ENCODE assay signal across 21 mouse cellular contexts in the genomic region with DNA sequence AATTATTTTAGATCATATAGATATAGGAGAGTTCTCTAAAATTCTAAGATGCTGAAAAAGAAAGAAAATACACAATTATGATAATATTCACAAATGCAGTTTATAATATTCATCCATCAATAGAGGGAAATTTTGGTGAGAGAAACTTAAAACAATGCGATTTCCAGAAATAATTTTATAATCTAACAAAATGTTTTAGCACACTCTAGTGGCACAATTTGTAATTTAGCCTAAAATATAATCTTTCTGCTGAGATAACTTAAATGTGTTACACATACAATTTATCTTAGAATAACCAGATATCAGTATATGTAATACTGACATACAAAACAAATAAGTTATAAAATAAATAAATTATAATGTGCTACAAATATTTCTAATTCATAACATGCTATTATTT.
DNase-seq lines count a peak whose midpoint lies in the region; ATAC-seq and TF ChIP-seq lines count a peak whose summit lies in the region.
"Had no signal": no experiment of that assay in that cellular context is flagged by ENCODE, and none has a peak within 500 bp of the region (broad histone marks: within the 10 kb centered on the region; RNA-seq: fewer than 3 reads in every experiment).

No protein-coding gene starts in this region.

- TF ChIP-seq POLR2A in MEL (IDR thresholded peaks at IDR 0.05; ENCODE audit: control insufficient read depth in 1 of 2, insufficient read depth in 1 of 2, low read depth in 1 of 2, low read length in 2 of 2, poor library complexity in 1 of 2) = no peak

- H3K4me1 ChIP-seq in embryonic facial prominence, embryonic 11.5 days (ENCODE audit: control insufficient read depth, insufficient read depth, low read length) = no peaks in the 10 kb centered on the region
- no peaks in the 10 kb centered on the region for H3K4me1 ChIP-seq in embryonic facial prominence, embryonic 10.5 days
- H3K4me1 ChIP-seq in hindbrain, embryonic 14.5 days (replicated peaks; ENCODE audit: control insufficient read depth, insufficient read depth, low read length) = no peaks in the 10 kb centered on the region
- no peaks in the 10 kb centered on the region for H3K4me1 ChIP-seq in hindbrain, postnatal 0 days (ENCODE audit: insufficient read depth, low read length)
- no peaks in the 10 kb centered on the region for H3K4me1 ChIP-seq in lung, embryonic 14.5 days (ENCODE audit: insufficient read depth)
- H3K4me1 ChIP-seq in MEL (ENCODE audit: control insufficient read depth in 1 of 2, insufficient read depth in 2 of 2, low read length in 2 of 2) = no peaks in the 10 kb centered on the region
- H3K4me1 ChIP-seq: embryonic facial prominence, embryonic 12.5 days; forebrain, embryonic 13.5 days; heart, embryonic 12.5 days; hindbrain, embryonic 10.5 days; hindbrain, embryonic 15.5 days had no signal

- H3K4me2 ChIP-seq in embryonic facial prominence, embryonic 11.5 days (ENCODE audit: low read depth, low read length) = no peak overlapping the region
- H3K4me2 ChIP-seq in hindbrain, embryonic 14.5 days (replicated peaks) = no peak overlapping the region
- no peak overlapping the region for H3K4me2 ChIP-seq in hindbrain, postnatal 0 days (ENCODE audit: low read depth, low read length)
- H3K4me2 ChIP-seq in lung, embryonic 14.5 days = no peak overlapping the region
- H3K4me2 ChIP-seq: embryonic facial prominence, embryonic 12.5 days; forebrain, embryonic 13.5 days; heart, embryonic 12.5 days; hindbrain, embryonic 15.5 days had no signal

- peak; percentile 85 for TF ChIP-seq RAD21 in MEL (IDR thresholded peaks at IDR 0.05; ENCODE audit: low read depth, low read length)

- no peaks in the 10 kb centered on the region for H3K9me3 ChIP-seq in embryonic facial prominence, embryonic 11.5 days (replicated peaks; ENCODE audit: control insufficient read depth, low read length)
- H3K9me3 ChIP-seq in embryonic facial prominence, embryonic 10.5 days = no peaks in the 10 kb centered on the region
- no peaks in the 10 kb centered on the region for H3K9me3 ChIP-seq in hindbrain, embryonic 14.5 days (ENCODE audit: control insufficient read depth, low read length)
- H3K9me3 ChIP-seq in hindbrain, postnatal 0 days (ENCODE audit: low read length) = no peaks in the 10 kb centered on the region
- no peaks in the 10 kb centered on the region for H3K9me3 ChIP-seq in lung, embryonic 14.5 days (ENCODE audit: low read depth, low read length)
- H3K9me3 ChIP-seq in MEL (replicated peaks; ENCODE audit: insufficient read depth, low read length) = no peaks in the 10 kb centered on the region
- H3K9me3 ChIP-seq: embryonic facial prominence, embryonic 12.5 days; forebrain, embryonic 13.5 days; heart, embryonic 12.5 days; hindbrain, embryonic 10.5 days; hindbrain, embryonic 15.5 days had no signal

- no peak for ATAC-seq in embryonic facial prominence, embryonic 11.5 days (replicated peaks; ENCODE audit: insufficient number of reproducible peaks, low FRiP score, low TSS enrichment, low read depth)
- no peak for ATAC-seq in hindbrain, embryonic 14.5 days (ENCODE audit: low FRiP score)
- ATAC-seq in hindbrain, postnatal 0 days = no peak
- no peak for ATAC-seq in lung, embryonic 14.5 days (ENCODE audit: insufficient read depth)
- ATAC-seq: forebrain, embryonic 13.5 days; inflammation-experienced regulatory T-cells, adult 6 months had no signal

- no peak overlapping the region for H3K4me3 ChIP-seq in embryonic facial prominence, embryonic 11.5 days (ENCODE audit: low read depth, low read length)
- H3K4me3 ChIP-seq in embryonic facial prominence, embryonic 10.5 days = no peak overlapping the region
- no peak overlapping the region for H3K4me3 ChIP-seq in hindbrain, embryonic 14.5 days (replicated peaks; ENCODE audit: low read length)
- H3K4me3 ChIP-seq in hindbrain, postnatal 0 days (ENCODE audit: low read length) = no peak overlapping the region
- no peak overlapping the region for H3K4me3 ChIP-seq in lung, embryonic 14.5 days (ENCODE audit: low read depth, low read length)
- H3K4me3 ChIP-seq in MEL (ENCODE audit: control insufficient read depth in 1 of 2, insufficient read depth in 1 of 2, low read depth in 2 of 2, low read length in 2 of 2) = no peak overlapping the region
- H3K4me3 ChIP-seq: embryonic facial prominence, embryonic 12.5 days; forebrain, embryonic 13.5 days; heart, embryonic 12.5 days; hindbrain, embryonic 10.5 days; hindbrain, embryonic 15.5 days had no signal

- no peaks in the 10 kb centered on the region for H3K27me3 ChIP-seq in embryonic facial prominence, embryonic 11.5 days (ENCODE audit: control insufficient read depth, insufficient read depth, low read length)
- H3K27me3 ChIP-seq in embryonic facial prominence, embryonic 10.5 days (replicated peaks; ENCODE audit: low read depth, poor library complexity, severe bottlenecking) = no peaks in the 10 kb centered on the region
- H3K27me3 ChIP-seq in hindbrain, embryonic 14.5 days (ENCODE audit: control insufficient read depth, insufficient read depth, low read length) = no peaks in the 10 kb centered on the region
- H3K27me3 ChIP-seq in hindbrain, postnatal 0 days (ENCODE audit: insufficient read depth, low read length) = no peaks in the 10 kb centered on the region
- H3K27me3 ChIP-seq in lung, embryonic 14.5 days (ENCODE audit: insufficient read depth, low read length) = no peaks in the 10 kb centered on the region
- no peaks in the 10 kb centered on the region for H3K27me3 ChIP-seq in MEL (ENCODE audit: control insufficient read depth in 1 of 2, insufficient read depth in 2 of 2, low read length in 2 of 2)
- H3K27me3 ChIP-seq: CH12.LX; embryonic facial prominence, embryonic 12.5 days; forebrain, embryonic 13.5 days; heart, embryonic 12.5 days; hindbrain, embryonic 15.5 days had no signal

- TF ChIP-seq CTCF in hindbrain, postnatal 0 days (IDR thresholded peaks at IDR 0.05; ENCODE audit: low read depth) = no peak
- TF ChIP-seq CTCF in lung, embryonic 14.5 days (IDR thresholded peaks at IDR 0.05; ENCODE audit: low read depth) = no peak
- peak in 2 of 3 experiments; percentile 43 to 59; a peak in 4 of 6 replicates for TF ChIP-seq CTCF in MEL (IDR thresholded peaks at IDR 0.05 in 2 of 3, conservative IDR thresholded peaks at IDR 0.05 in 1 of 3; ENCODE audit: control insufficient read depth in 1 of 3, insufficient read depth in 1 of 3, low read depth in 2 of 3, low read length in 3 of 3, poor library complexity in 1 of 3, severe bottlenecking in 1 of 3)

- H3K27ac ChIP-seq in embryonic facial prominence, embryonic 11.5 days (replicated peaks; ENCODE audit: low read depth, low read length) = no peak overlapping the region
- H3K27ac ChIP-seq in embryonic facial prominence, embryonic 10.5 days (replicated peaks) = no peak overlapping the region
- H3K27ac ChIP-seq in hindbrain, embryonic 14.5 days = no peak overlapping the region
- H3K27ac ChIP-seq in hindbrain, postnatal 0 days = no peak overlapping the region
- no peak overlapping the region for H3K27ac ChIP-seq in lung, embryonic 14.5 days (ENCODE audit: low read depth)
- H3K27ac ChIP-seq in MEL (ENCODE audit: control insufficient read depth, low read depth, low read length) = no peak overlapping the region
- H3K27ac ChIP-seq: embryonic facial prominence, embryonic 12.5 days; forebrain, embryonic 13.5 days; hindbrain, embryonic 10.5 days; hindbrain, embryonic 15.5 days had no signal

- peak; percentile 0 for DNase-seq in embryonic facial prominence, embryonic 11.5 days (ENCODE audit: low spot score)
- DNase-seq in embryonic facial prominence, embryonic 10.5 days (ENCODE audit: low spot score) = no peak
- DNase-seq in hindbrain, embryonic 14.5 days (ENCODE audit: low spot score) = peak; percentile 47
- DNase-seq in hindbrain, postnatal 0 days (ENCODE audit: low spot score) = no peak
- peak; percentile 23 for DNase-seq in lung, embryonic 14.5 days
- no peak for DNase-seq in lung, postnatal 25 days (ENCODE audit: low spot score)
- peak; percentile 39 for DNase-seq in MEL (ENCODE audit: low read depth, low spot score)
- DNase-seq in frontal cortex, adult 2 months (ENCODE audit: extremely low spot score in 1 of 2, low spot score in 1 of 2) = no peak
- DNase-seq: adrenal gland, adult 2 months; adrenal gland, postnatal 25 days; cerebellum, adult 2 months; cerebellum, postnatal 10 days; gastrocnemius, postnatal 10 days; heart, adult 18-20 months had no signal

- no peaks in the 10 kb centered on the region for H3K36me3 ChIP-seq in embryonic facial prominence, embryonic 11.5 days (replicated peaks; ENCODE audit: control insufficient read depth, insufficient read depth, low read depth, low read length)
- no peaks in the 10 kb centered on the region for H3K36me3 ChIP-seq in embryonic facial prominence, embryonic 10.5 days (replicated peaks)
- no peaks in the 10 kb centered on the region for H3K36me3 ChIP-seq in hindbrain, embryonic 14.5 days (replicated peaks; ENCODE audit: control insufficient read depth, insufficient read depth)
- no peaks in the 10 kb centered on the region for H3K36me3 ChIP-seq in hindbrain, postnatal 0 days (ENCODE audit: insufficient read depth, low read length)
- H3K36me3 ChIP-seq in lung, embryonic 14.5 days (ENCODE audit: insufficient read depth) = no peaks in the 10 kb centered on the region
- no peaks in the 10 kb centered on the region for H3K36me3 ChIP-seq in MEL (ENCODE audit: control insufficient read depth in 1 of 2, insufficient read depth in 2 of 2, low read length in 2 of 2)
- H3K36me3 ChIP-seq: embryonic facial prominence, embryonic 12.5 days; heart, embryonic 12.5 days; hindbrain, embryonic 10.5 days; hindbrain, embryonic 15.5 days had no signal

- H3K9ac ChIP-seq in embryonic facial prominence, embryonic 11.5 days (replicated peaks; ENCODE audit: low read length) = no peak overlapping the region
- H3K9ac ChIP-seq in hindbrain, embryonic 14.5 days = no peak overlapping the region
- no peak overlapping the region for H3K9ac ChIP-seq in hindbrain, postnatal 0 days (replicated peaks; ENCODE audit: low read length)
- no peak overlapping the region for H3K9ac ChIP-seq in lung, embryonic 14.5 days
- no peak overlapping the region for H3K9ac ChIP-seq in MEL (ENCODE audit: control insufficient read depth, low read depth, low read length, poor library complexity, severe bottlenecking)
- H3K9ac ChIP-seq: embryonic facial prominence, embryonic 12.5 days; forebrain, embryonic 13.5 days; heart, embryonic 12.5 days; hindbrain, embryonic 15.5 days had no signal

- H3K79me2 ChIP-seq in MEL (ENCODE audit: control insufficient read depth, insufficient read depth, low read length, poor library complexity) = no peaks in the 10 kb centered on the region

- 57% methylated on average over 1 of the region's 1 CpGs for WGBS in embryonic facial prominence, embryonic 11.5 days
- WGBS in embryonic facial prominence, embryonic 10.5 days = 70% methylated on average over 1 of the region's 1 CpGs
- 79% methylated on average over 1 of the region's 1 CpGs for WGBS in hindbrain, embryonic 14.5 days
- WGBS in hindbrain, postnatal 0 days = 62% methylated on average over 1 of the region's 1 CpGs
- 60% methylated on average over 1 of the region's 1 CpGs for WGBS in lung, embryonic 14.5 days

- TF ChIP-seq EP300 in MEL (IDR thresholded peaks at IDR 0.05; ENCODE audit: low read depth in 1 of 2, low read length in 2 of 2) = no peak

TF ChIP-seq in MEL, 35 proteins besides CTCF, POLR2A, EP300 and RAD21 (continues in another document):
- TF ChIP-seq SMC3 (IDR thresholded peaks at IDR 0.05; ENCODE audit: low read depth, low read length) (peak; percentile 66), ZC3H11A (IDR thresholded peaks at IDR 0.05; ENCODE audit: low read depth, low read length) (peak; percentile 72), GATA1 (IDR thresholded peaks at IDR 0.05; ENCODE audit: low read depth, low read length) (no peak)

Comparison
In these comparisons a context has a peak if more than half of its experiments do, and no peak if none do; other contexts are left out.
1. DNase-seq: peak in embryonic facial prominence, embryonic 11.5 days (single experiment), hindbrain, embryonic 14.5 days (single experiment), lung, embryonic 14.5 days (single experiment) and MEL (single experiment); none in embryonic facial prominence, embryonic 10.5 days (single experiment), hindbrain, postnatal 0 days (single experiment), lung, postnatal 25 days (single experiment) and frontal cortex, adult 2 months (0 of 2).
2. CTCF ChIP-seq: peak in MEL (2 of 3); none in hindbrain, postnatal 0 days (single experiment) and lung, embryonic 14.5 days (single experiment).